9 mouse cellular contexts compared by ENCODE assay signal in genomic region chr11:103402198-103402597, GRCm38 (mm10). TPM values are rescaled to one million over a fixed set of nuclear protein-coding genes. Genes with fewer than 3 reads are reported as not detected.
A peak's percentile ranks its signal among the peaks of the same experiment; 100 is the strongest.
DNase-seq lines count a peak whose midpoint lies in the region; ATAC-seq and TF ChIP-seq lines count a peak whose summit lies in the region.
"Had no signal": no experiment of that assay in that cellular context is flagged by ENCODE, and none has a peak within 500 bp of the region (broad histone marks: within the 10 kb centered on the region; RNA-seq: fewer than 3 reads in every experiment).

No protein-coding gene starts in this region.

- H3K27ac ChIP-seq in embryonic facial prominence, embryonic 10.5 days (replicated peaks): no peak overlapping the region
- H3K27ac ChIP-seq in liver, embryonic 14.5 days: no peak overlapping the region
- H3K27ac ChIP-seq: limb, embryonic 13.5 days had no signal

- 58% methylated on average over 2 of the region's 2 CpGs for whole genome bisulfite sequencing in embryonic facial prominence, embryonic 10.5 days
- 80% methylated on average over 2 of the region's 2 CpGs for WGBS in liver, embryonic 14.5 days (ENCODE audit: insufficient replicate concordance)

- TF ChIP-seq CTCF in liver, embryonic 14.5 days (IDR thresholded peaks at IDR 0.05; ENCODE audit: low read depth): peak; percentile 82

- TF ChIP-seq EP300 in liver, embryonic 14.5 days (IDR thresholded peaks at IDR 0.05; ENCODE audit: low read depth): no peak

- H3K27me3 ChIP-seq in embryonic facial prominence, embryonic 10.5 days (replicated peaks; ENCODE audit: low read depth, poor library complexity, severe bottlenecking): no peaks in the 10 kb centered on the region
- H3K27me3 ChIP-seq in liver, embryonic 14.5 days (ENCODE audit: control insufficient read depth, insufficient read depth, low read length): no peaks in the 10 kb centered on the region
- H3K27me3 ChIP-seq: limb, embryonic 13.5 days had no signal

- H3K9ac ChIP-seq in liver, embryonic 14.5 days (replicated peaks): no peak overlapping the region
- H3K9ac ChIP-seq: limb, embryonic 13.5 days had no signal

- 0 out of 2 replicates have a peak, but pooled peaks have one; percentile 35 for ATAC-seq in liver, embryonic 14.5 days (ENCODE audit: insufficient read depth)

- no peak overlapping the region for H3K4me3 ChIP-seq in embryonic facial prominence, embryonic 10.5 days
- H3K4me3 ChIP-seq in liver, embryonic 14.5 days (ENCODE audit: insufficient read depth in 1 of 2, low read depth in 2 of 2, low read length in 2 of 2): no peak overlapping the region
- H3K4me3 ChIP-seq: limb, embryonic 13.5 days had no signal

- peak; percentile 42 to 57 for DNase-seq in heart, postnatal 14 days
- no peak for DNase-seq in heart, adult 9 months (ENCODE audit: low spot score in 2 of 2)
- peak; percentile 77 to 80 for DNase-seq in B cell, adult 2 months
- DNase-seq in ZHBTc4 (ENCODE audit: low read depth, low spot score) (peak; percentile 85), adipocyte (ENCODE audit: low spot score) (no peak)
- DNase-seq in embryonic facial prominence, embryonic 10.5 days (ENCODE audit: low spot score): peak; percentile 58
- no peak for DNase-seq in liver, embryonic 14.5 days (ENCODE audit: low read depth in 3 of 3, low spot score in 3 of 3)
- DNase-seq in right cerebral cortex, postnatal 25 days: peak; percentile 37

- no peak overlapping the region for H3K4me2 ChIP-seq in liver, embryonic 14.5 days (ENCODE audit: low read depth)
- H3K4me2 ChIP-seq: limb, embryonic 13.5 days had no signal

- no peaks in the 10 kb centered on the region for H3K9me3 ChIP-seq in embryonic facial prominence, embryonic 10.5 days
- no peaks in the 10 kb centered on the region for H3K9me3 ChIP-seq in liver, embryonic 14.5 days (ENCODE audit: control insufficient read depth, low read length)
- H3K9me3 ChIP-seq: limb, embryonic 13.5 days had no signal

- peaks cover 49% of the 10 kb centered on the region for H3K36me3 ChIP-seq in embryonic facial prominence, embryonic 10.5 days (replicated peaks)
- no peaks in the 10 kb centered on the region for H3K36me3 ChIP-seq in liver, embryonic 14.5 days (replicated peaks; ENCODE audit: control insufficient read depth, insufficient read depth, low read depth)

- intact Hi-C loops in heart, postnatal 14 days (cut with DNase I): no loop called here

- H3K4me1 ChIP-seq in embryonic facial prominence, embryonic 10.5 days: 0 out of 2 replicates have a peak, but pooled peaks cover 3% of the 10 kb centered on the region
- peaks cover 3% of the 10 kb centered on the region in 2 experiments; a peak in 3 of 4 replicates for H3K4me1 ChIP-seq in liver, embryonic 14.5 days (replicated peaks; ENCODE audit: control insufficient read depth in 2 of 2, insufficient read depth in 2 of 2, low read length in 1 of 2)
- H3K4me1 ChIP-seq: limb, embryonic 13.5 days had no signal

RNA-seq across cellular contexts. Expression of gene Plekhm1, which starts 10.3 kb away (rescaled TPM):
- 10 to 100 TPM; 10.8 to 11.3 TPM for total RNA-seq in heart, postnatal 14 days (2021)
- 8.1 and 8.9 TPM in 2 replicates for polyA plus RNA-seq in embryonic facial prominence, embryonic 10.5 days (2016; fragmentation: Nextera tagmentation; extraction: Ambion mirVana)
- polyA plus RNA-seq in liver, embryonic 14.5 days (2012; rRNA removed): 3.7 TPM in 2 replicates
- polyA plus RNA-seq in liver, embryonic 14.5 days (2014; fragmentation: Nextera tagmentation; extraction: Ambion mirVana): 3.3 and 3.9 TPM in 2 replicates

RNA-seq across cellular contexts. Expression of gene Arhgap27, which starts 38.7 kb away (rescaled TPM):
- 10 to 100 TPM; 27.2 to 29.1 TPM for total RNA-seq in heart, postnatal 14 days (2021)
- polyA plus RNA-seq in embryonic facial prominence, embryonic 10.5 days (2016; fragmentation: Nextera tagmentation; extraction: Ambion mirVana): 5.3 and 5.8 TPM in 2 replicates
- polyA plus RNA-seq in liver, embryonic 14.5 days (2012; rRNA removed): 2.6 TPM in 2 replicates
- polyA plus RNA-seq in liver, embryonic 14.5 days (2014; fragmentation: Nextera tagmentation; extraction: Ambion mirVana): 1.4 and 1.5 TPM in 2 replicates

Comparison
In these comparisons a context has a peak if more than half of its experiments do, and no peak if none do; other contexts are left out.
1. DNase-seq: peak in heart, postnatal 14 days (2 of 2), B cell, adult 2 months (2 of 2), ZHBTc4 (single experiment), embryonic facial prominence, embryonic 10.5 days (single experiment) and right cerebral cortex, postnatal 25 days (single experiment); none in heart, adult 9 months (0 of 2), liver, embryonic 14.5 days (0 of 3) and adipocyte (single experiment).